Mouse (Mus musculus): ENCODE measurements around the gene Ppp4r1.

GRCm38 (mm10) chr17:65872051-65872450, 89.7 kb downstream of the Ppp4r1 start:
- TF ChIP-seq POLR2A (IDR thresholded peaks at IDR 0.05; ENCODE audit: borderline replicate concordance, extremely low read depth, insufficient read depth, insufficient read length, poor library complexity, severe bottlenecking), result no peak
- no peak for TF ChIP-seq CTCF (IDR thresholded peaks at IDR 0.05; ENCODE audit: borderline replicate concordance, extremely low read depth, insufficient read depth, insufficient read length)

All from brain, embryonic 14.5 days (tissue).